Mouse (Mus musculus) monocyte, adult 2 months (primary cell): ENCODE results near the gene Lamb3.

Experiments
- DNase-seq, 2 experiments: peaks; one replicate each; pipeline ENCODE4 v3.0.0; 2022; ENCODE audit warnings: low spot score in 2 of 2, low read depth in 1 of 2

Lamb3 gene

DNA sequence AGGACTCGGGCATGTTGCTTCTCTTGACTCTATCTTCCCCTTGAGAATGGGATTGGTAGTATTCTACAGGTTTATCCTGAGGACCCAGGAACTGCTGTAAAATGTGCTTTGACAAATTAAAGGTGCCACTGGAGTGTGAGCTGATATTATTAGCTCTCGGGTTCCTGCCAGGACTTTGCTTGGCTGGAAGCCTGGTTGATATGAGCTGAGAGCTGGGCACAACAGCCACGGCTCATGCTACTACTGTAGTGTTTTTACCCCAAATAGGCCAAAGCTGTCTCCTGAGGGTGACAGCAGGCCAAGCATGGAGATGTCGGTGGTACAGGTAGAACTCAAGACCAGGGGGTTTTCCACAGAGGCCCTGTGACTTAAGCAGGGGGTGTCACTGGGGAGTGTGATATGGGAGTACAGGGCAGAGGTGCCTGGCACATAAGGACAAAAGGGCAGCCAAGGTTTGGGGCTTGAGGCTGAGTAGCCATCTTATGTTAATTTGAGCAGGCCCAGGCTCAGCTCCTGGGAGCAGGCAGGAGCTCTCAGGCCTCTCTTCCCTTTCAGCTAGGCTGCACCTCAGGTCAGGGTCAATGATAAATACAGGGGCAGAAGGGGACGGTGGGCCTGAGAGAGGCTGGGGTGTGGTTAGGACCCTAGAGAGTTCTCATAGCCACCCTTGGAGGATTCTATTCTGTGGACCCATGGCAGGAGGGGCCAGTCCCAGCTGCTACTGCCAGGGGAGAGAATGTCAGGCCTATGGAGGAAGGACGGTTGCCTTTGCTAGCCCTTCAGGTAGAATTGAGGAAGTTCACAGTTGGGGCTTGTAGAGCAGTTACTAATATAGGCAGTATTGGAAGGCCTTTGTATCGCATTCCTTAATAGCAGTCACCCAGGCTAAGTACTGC, 128.9 kb downstream of the Lamb3 start:
- no peak for DNase-seq

DNA sequence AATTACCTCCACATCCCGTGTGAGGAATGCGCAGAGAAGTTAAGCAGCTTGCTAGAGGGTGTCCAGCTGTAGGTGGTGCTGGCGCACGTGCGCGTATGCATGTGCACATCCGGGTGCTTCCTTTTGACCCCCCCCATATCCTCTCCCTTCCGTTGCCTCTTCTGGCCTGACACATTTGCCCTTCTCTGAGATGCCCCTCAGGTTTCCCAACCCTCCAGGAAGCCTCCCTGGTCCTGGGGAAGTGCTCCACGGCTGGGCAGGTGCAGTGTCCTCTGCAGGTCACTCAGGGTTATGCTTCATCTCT, 129.5 kb downstream of the Lamb3 start:
- DNase-seq, result no peak

DNA sequence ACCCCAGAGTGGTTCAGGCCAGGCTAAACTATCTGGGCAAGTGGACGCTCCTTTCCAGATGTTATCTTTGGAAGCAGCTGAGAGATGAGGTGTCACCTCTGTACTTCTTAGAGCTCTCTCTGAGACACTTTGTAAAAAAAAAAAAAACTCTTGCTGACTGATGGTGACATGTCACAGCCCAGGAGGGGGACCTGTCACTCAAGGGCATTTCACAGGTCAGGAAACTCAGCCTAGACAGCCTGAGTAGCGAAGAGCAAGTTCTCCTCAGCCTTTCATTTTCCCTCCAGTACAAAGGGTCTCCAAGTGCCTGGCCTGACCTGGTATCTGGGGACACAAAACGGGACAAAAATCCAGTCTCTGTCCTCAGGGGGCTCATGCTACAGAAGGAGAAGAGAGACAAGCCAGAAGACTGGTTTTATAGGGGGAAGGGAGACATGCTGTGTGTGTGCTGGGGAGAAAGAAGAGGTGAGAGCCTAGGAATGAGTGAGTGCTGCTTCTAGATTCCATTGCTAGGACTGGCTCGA, 130.3 kb downstream of the Lamb3 start:
- DNase-seq, result no peak

DNA sequence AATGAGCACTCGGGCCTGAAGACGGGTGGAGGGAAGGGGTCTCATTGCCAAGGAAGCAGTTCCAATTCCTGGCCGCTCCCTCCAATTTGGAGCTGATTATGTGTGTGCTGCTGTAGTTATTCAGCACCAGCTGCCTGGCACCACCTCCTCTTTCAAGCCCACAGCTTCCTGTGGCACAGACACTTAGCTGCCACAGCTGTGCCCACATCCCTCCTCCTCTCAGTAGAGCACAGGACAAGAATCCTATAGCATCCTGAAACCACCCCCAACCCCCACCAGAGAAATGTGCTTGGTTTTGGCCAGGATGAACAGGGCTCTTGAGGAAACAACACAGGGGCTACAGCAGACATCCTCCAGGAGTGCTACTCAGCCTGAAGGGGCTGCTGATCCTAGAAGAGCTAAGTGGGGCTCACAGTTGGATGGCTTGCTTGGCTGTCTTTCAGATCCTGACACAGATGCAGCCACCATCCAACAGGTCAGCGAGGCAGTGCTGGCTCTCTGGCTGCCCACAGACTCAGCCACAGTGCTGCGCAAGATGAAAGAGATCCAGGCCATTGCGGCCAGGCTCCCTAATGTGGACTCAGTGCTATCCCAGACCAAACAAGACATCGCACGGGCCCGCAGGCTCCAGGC, 131.0 kb downstream of the Lamb3 start:
- no peak for DNase-seq

DNA sequence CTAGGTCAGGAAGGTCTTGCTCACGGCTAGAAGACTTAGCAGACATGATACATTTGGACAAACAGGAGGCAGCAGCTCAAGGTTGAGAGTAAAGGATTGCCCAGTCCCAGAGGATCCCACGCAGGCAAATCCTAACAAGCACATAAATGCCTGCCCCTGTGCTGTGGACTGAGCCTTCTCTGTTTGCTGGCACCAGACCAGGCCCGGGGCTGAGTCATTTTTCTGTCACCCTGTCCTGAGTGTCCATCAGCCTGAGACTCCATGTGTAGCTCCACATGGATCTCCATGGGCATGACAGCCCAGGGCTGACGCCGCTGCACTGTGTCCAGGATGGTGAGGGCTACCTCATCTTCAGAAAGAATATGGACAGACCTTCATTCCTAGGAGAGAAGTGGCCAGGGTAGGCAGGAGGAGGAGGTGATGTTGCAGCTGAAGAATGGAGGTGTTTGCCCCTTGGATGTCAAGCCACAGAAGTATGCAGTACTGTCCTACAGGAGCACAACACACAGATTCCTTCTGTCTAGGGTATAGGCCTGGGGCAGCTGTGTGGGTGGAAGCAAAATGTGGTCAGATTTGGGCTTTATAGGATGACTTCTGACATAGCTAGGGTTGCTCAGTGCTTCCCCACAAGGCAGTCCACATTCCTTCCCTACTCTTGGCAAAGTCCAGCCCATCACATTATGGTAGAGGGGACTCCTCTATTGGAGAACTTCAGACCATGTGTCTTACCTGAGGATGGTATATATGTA, 134.9 kb downstream of the Lamb3 start:
- DNase-seq, result no peak

DNA sequence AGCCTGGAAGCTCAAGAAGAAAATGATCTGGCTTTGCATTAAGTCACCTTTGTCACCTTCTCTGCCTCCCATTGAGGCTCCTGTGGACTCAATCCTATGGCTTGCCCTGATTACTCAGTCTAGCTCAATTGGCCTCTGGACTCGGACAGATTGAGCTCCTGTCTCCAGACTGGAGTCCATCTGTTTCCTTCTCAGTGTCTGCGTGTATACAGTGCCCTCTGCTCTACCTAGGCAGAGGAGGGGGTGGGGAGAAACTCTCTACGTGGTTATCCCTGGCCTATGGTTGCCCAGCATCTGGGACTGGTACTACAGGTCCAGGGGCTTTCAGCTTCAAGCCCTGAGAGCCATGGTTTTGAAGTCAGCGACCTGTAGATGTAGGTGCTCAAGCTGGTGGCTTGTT, 136.4 kb downstream of the Lamb3 start:
- DNase-seq, result no peak

DNA sequence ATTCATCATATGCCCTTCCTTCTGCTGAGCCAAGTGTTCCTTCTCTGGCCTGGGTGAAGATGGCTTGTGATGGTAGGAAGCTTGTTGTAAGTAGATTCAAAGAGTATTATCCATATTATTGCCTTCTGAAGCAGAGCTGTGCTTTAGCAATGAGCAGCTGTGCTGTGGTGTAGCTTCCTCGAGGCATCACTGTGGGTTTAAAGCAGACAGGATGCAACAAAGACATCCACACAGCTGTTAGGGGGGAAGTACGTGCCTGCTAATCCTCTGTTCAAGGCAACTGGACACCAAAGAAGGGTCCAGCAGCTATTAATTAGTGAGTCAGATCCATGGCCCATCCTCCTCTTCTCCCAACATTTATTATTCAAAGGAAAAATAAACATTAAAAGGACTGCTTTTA, 137.5 kb downstream of the Lamb3 start:
- no peak for DNase-seq

DNA sequence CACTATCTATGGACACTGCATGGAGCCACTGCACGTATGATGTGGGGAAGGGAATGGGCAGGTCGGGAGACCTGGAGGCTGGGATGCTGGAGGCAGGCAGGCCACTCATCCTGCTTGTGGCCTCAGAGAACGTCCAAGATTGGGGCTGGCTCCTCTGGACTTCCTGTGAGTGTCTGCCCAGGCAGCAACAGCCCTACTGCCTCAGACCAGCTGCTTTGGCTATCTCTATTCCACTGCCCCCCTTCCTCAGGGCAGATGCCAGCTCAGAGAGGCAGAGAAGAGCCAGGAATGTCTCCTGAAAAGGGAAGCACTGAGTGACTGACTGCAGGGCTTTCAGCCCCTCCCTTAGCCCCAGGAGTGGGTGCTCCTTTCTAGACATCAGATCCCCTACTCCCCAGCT, 139.4 kb downstream of the Lamb3 start:
- no peak for DNase-seq

DNA sequence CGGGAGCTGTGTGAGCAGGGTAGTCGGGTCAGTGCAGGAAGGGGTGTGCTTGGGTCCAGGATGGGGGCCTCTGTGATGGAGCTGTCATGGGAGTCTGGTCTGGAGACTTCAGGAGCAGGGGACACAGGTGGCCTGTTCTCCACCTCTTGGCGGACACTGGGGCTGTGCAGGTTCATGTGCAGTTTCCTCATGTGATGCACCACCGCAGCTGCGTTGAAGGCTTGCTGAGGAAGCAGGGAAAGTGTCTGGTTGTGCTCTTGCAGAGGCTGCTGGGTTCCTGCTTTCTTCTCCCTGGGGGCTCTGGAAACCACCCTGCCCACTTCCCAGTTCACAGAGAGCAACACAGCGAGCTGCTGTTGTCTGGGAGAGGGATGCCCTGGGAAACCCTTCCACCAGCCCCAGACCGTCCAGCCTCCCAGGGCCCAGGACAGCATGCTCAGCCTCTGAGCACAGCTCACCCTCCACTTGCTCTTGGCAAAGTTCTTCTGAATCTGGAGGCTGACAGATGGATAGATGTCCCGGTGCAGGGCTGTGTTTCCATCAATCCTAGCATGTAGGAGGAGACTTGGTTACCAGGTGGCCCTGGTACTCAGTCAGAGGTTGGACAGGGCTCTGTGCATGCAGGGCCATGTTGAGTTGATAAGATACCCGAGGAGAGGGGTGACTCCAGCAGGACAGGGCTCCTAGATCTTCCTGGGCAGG, 140.9 kb downstream of the Lamb3 start:
- no peak for DNase-seq

DNA sequence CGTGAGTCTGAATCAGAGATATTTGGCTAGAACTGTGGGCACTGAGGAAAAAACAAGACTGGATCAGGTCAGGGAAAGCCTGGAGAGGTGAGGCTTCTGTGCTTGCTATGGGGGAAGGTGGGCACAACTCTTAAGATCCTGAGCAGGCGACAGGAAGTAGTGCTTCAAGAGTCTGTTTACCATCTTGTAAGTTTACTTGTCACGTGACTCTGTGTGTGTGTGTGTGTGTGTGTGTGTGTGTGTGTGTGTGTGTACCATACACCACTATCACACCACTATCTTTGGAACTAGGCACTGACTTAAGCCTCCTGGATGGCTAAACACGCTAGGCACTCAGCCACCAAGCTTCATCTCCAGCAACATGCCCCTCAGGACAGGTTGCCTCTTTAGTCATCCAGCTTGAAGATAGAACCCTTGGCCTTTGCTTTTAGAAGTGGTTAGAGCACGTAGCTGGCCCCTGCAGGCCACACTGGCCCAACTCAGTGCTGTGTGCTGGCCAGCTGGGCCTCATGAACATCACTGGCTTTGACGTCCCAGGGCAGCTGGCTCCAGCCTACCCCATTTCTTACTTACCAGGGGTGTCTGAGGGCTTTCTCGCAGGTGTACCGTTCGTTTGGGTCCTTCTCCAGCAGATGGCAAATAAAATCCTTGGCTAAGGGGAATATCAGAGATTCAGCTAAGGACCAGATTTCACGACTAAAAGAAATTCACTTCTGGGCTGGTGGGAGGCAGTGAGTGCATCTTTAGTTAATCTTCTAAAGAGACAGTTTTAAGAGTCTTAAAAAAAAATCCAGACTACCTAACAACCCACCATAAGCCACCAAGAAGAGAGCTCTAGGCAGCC, 142.4 kb downstream of the Lamb3 start:
- DNase-seq, result no peak

DNA sequence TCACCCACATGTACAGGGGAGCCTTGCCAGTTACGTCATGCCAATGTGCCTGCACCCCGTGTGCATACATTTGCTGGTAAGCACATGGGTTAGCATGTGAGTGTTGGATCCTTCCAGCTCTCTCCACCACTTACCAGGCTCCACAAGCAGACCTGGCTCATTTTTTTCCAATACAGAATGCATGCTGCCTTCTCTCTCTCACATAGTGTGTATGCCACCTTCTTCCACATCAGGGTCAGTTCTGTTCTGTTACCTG, 143.0 kb downstream of the Lamb3 start:
- DNase-seq, result no peak

DNA sequence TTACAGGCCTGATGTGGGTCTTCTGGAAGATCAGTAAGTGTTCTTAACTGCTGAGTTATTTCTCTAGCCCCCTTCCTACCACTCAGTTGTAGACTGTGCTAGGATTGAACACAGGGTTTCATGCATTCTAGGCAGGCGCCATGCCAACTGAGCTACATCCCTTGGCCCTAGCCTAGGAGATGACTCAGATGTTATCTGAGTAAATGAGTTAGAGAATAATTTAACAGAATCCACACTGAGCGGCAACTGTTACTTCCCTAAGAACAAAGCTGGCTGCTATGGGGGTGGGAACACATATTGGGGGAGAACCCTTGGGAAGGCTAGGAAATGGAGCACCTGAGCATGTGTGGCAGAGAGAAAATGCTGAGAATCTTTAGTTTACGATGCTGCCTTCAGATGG, 144.1 kb downstream of the Lamb3 start:
- no peak for DNase-seq

DNA sequence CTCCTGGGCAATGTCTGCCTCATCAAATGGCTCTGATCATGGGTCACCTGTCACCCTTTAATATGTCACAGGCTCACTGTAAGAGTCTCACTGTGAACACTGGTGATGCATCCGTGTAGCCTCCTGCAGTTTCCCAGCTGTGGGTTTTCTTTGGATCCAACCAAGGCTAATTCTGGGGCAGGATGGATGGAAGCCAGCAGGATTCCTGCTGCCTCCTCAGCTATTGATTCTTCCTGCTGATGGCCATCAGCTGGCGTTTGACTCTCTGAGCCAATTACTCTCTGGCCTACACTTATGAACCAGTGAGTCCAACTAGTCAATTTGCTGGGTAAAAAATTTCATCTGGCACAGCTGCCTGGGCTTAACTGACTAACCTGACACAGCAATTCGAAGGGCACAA, 151.7 kb downstream of the Lamb3 start:
- DNase-seq, result no peak

DNA sequence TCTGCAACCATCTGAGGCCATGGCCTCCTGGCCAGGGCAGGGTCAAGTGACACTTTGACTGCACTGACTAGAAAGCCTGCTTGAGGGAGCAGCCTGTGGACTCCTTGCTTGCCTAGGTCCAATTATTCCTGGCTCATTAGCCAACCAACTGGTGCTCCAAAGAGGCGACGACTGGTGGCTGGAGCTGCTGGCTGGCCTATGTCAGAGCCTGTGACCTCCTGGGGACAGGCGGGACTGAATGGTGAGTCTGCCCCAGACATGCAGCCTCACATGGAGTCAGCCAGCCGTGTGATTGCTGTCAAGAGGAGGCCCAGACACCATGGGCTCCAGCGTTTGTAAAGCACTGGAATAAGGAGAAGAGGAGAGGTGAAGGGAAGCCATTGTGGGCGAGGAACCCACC, 153.7 kb downstream of the Lamb3 start:
- DNase-seq, result no peak

DNA sequence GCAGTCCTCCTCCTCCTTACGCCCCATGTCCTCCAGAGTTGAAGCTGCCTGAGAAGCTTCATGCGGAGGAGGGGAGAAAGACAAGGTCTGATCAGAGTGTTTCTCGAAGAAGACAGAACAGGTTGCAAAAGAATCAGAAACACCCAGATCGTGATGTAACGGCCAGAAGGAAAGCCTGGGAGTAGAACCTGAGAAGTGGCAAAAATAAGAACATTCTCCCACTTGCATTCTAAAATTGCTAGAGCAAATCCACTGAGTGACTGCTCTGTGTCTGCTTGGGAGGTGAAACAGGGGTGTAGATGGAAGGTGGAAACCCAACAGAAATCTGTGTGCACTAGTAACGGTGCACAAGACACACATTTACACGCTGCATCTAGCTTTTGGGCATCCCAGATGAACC, 154.6 kb downstream of the Lamb3 start:
- no peak for DNase-seq

DNA sequence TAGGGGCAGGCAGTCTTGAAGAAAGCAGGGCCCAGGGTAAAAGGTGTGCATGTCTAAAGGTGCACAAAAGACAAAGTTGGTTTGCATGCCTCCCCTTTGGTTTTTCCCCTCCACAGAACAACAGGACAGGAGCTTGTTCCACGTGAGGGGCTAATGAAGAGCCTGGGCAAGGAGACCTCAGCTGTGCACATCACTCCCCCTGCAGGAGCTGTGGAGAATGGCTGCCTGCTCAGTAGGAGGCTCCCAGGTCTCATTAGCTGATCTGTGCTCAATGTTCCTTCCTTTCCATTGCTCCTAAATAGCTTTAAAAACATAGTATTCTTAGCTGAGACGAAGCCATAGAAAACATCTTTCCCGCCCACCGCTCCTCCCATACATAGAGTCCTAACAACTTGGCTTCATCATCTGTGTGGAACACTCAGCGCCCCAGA, 156.3 kb downstream of the Lamb3 start:
- DNase-seq, result no peak

DNA sequence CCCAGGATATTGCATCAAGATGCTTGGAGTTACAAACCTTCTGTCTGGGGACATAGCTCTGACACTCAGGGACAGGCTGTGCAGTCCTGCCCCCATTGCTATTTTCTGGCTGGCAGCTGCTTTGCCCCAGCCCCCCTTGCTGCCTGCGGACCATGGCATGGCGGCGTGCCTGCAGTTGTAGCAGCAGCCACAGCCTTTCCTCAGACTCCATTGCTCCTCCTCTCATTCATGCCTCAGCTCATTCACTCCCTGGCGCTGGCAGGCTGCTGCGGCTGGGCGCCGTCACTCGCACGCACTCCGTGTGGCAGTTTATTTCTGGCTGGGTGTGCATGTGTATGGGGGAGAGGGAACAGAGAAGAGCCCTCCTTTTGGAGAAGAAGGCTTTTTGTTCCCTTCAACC, 160.6 kb downstream of the Lamb3 start:
- DNase-seq, result no peak

DNA sequence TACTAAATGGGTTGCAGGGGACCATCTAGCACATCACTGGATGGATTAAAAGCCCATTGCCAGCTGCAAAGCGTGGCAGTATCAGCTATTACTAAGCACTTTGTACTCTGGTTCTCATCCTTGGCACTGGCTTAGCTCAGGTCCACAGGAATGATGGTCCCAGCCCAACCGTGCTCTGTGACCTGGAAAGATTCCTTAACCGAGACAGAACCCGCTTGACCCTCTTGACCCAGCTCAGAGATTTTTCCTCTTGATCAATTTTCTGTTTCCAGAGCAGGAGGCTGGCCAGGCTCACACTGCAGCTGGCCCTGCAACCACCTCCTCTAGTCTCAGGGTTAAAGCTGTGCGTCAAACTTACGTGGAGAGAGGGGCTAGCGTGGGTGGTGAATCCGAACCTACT, 161.6 kb downstream of the Lamb3 start:
- no peak for DNase-seq

DNA sequence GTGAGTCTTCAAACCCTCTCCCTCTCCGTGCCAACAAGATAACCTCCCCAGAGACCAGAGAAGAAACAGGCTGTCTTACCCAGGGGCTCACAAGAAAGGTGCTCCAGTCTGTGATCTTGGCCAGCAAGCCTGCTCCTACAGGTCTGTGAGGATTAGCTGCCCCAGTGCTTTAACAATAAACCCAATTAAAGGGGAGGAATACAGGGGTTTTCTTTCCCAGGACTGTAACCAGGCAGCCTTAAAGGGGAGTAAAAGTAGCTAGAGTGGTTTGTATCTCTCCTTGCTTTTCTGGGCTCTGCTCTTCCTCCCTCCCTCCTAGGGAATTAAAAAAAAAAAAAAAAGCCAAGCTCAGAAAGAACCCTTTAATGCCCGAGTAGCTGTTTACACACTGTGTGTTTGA, 162.6 kb downstream of the Lamb3 start, which contains the start of gene Camk1g:
Gene Camk1g, minus strand, starts transcription at position 203 of the 400 bp plus-strand sequence.
- DNase-seq, result no peak

DNA sequence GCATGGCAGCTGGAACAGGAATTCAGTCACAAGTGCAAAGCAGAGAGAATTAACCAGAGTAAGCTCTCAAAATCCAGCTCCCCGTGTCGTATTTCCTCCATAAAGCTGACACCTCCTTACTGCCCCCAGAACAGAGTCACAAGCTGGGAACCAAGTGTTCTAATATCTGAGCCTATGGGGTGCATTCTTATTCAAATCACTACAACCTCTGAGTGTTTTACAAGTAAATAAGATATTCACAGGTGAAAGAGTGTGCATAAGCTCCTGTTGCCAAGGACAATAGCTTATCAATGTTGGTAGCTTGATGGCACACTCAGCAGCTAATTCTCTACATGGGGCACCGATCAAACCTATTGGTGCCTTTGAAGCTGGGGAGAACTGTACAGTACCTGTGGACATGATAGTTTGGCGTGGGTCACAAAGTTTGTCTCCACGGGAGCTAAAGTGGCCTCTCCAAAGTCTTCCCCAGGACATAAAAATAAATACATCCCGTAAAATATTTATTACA, 166.5 kb downstream of the Lamb3 start:
- no peak for DNase-seq
